Mouse (Mus musculus): Measurements from ENCODE around the gene Lcp1.

GRCm38 (mm10) chr14:75151146-75151545 is 20.2 kb downstream of the Lcp1 start:
- no peak for TF ChIP-seq POLR2A (IDR thresholded peaks at IDR 0.05; ENCODE audit: insufficient read depth, low read depth, low read length)
- no peak for TF ChIP-seq CTCF (IDR thresholded peaks at IDR 0.05; ENCODE audit: insufficient read depth, low read depth, low read length)

Data from olfactory bulb, adult 2 months (tissue).